Mouse (Mus musculus): Measurements from ENCODE around the gene Smim22. TPM values are rescaled to one million over a fixed set of nuclear protein-coding genes. Genes with fewer than 3 reads are reported as not detected.

Smim22 gene
- polyA plus RNA-seq (2014; fragmentation: Illumina TruSeq; extraction: RNeasy Lipid Tissue Mini Kit (QIAGEN cat#74804); ENCODE audit: low replicate concordance) = not detected

GRCm38 (mm10) chr16:5007067-5007466 is at the start of gene Smim22:
Gene Smim22, plus strand, starts transcription at chr16:5007288.

GRCm38 (mm10) chr16:4963797-4964709 is 43.0 kb upstream of the Smim22 start, which contains the start of gene Anks3:
Gene Anks3, minus strand, starts transcription at chr16:4964205.

DNA sequence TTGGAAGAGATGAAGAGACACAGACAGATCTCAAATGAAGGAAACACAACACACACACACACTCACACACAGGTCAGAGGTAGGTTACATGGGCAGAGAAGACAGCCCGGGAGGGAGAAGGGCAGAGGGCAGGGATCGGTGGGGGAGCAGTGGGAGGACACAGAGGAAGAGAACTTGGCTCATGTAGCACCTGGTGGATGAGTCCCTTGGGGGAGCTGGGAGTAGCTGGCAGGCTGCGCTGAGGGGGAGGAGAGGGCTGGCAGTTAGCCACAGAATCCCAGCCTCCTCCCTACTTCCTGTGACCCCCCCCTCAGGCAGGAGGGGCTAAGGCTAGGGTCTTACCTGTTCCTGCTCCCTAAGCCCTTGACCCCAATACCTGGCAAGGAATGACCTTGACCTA is 9.5 kb upstream of the Smim22 start, which contains the start of gene Sept12:
TSS of gene Sept12 (minus strand) at position 300 of the 400 bp plus-strand sequence.

GRCm38 (mm10) chr16:5013054-5013838 is 6.2 kb downstream of the Smim22 start, which contains the start of gene Rogdi:
Gene Rogdi, minus strand, starts transcription at chr16:5013553.

DNA sequence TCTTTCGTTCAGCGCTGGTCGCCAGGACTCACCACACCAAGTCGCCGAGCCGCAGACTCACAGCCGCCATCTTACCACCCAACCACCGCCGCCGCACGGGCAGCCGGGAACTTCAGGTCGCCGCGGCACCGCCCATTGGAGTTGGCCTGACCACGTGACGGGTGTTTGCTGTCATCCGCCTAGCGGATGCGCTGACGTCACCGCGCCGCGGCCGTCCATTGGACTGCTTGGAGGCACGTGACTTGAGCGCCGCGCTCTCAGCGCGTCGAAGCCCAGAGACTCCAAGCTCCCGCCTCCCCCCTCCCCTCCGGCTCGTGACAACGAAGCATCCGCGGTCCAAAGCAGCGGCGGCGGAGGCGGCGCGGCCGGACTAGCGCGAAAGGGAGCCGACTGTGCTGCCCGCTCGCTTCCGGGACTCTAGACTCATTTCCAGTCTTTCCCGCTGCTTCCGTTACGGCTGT is 42.7 kb downstream of the Smim22 start, which contains the start of the genes Glyr1 and Ubn1:
TSS of gene Glyr1 (minus strand) at position 90 of the 461 bp plus-strand sequence.
TSS of gene Ubn1 (plus strand) at position 284 of the 461 bp plus-strand sequence.

Other genes with a start within 250 kb of the Smim22 start
- gene Cdip1, start 217.0 kb upstream of the Smim22 start, polyA plus RNA-seq (2014; fragmentation: Illumina TruSeq; extraction: RNeasy Lipid Tissue Mini Kit (QIAGEN cat#74804); ENCODE audit: low replicate concordance) = 40.1 TPM
- gene 4930562C15Rik, start 171.9 kb upstream of the Smim22 start, polyA plus RNA-seq (2014; fragmentation: Illumina TruSeq; extraction: RNeasy Lipid Tissue Mini Kit (QIAGEN cat#74804); ENCODE audit: low replicate concordance) = not detected
- 0.22 TPM for gene Ubald1, start 127.0 kb upstream of the Smim22 start, polyA plus RNA-seq (2014; fragmentation: Illumina TruSeq; extraction: RNeasy Lipid Tissue Mini Kit (QIAGEN cat#74804); ENCODE audit: low replicate concordance)
- 4.9 TPM for gene Mgrn1, start 121.0 kb upstream of the Smim22 start, polyA plus RNA-seq (2014; fragmentation: Illumina TruSeq; extraction: RNeasy Lipid Tissue Mini Kit (QIAGEN cat#74804); ENCODE audit: low replicate concordance)
- 2.7 TPM for gene Nudt16l1, start 68.5 kb upstream of the Smim22 start, polyA plus RNA-seq (2014; fragmentation: Illumina TruSeq; extraction: RNeasy Lipid Tissue Mini Kit (QIAGEN cat#74804); ENCODE audit: low replicate concordance)
- gene Anks3, start 43.1 kb upstream of the Smim22 start, polyA plus RNA-seq (2014; fragmentation: Illumina TruSeq; extraction: RNeasy Lipid Tissue Mini Kit (QIAGEN cat#74804); ENCODE audit: low replicate concordance) = 2.9 TPM
- not detected for gene Sept12, start 9.4 kb upstream of the Smim22 start, polyA plus RNA-seq (2014; fragmentation: Illumina TruSeq; extraction: RNeasy Lipid Tissue Mini Kit (QIAGEN cat#74804); ENCODE audit: low replicate concordance)
- 0.85 TPM for gene Rogdi, start 6.3 kb downstream of the Smim22 start, polyA plus RNA-seq (2014; fragmentation: Illumina TruSeq; extraction: RNeasy Lipid Tissue Mini Kit (QIAGEN cat#74804); ENCODE audit: low replicate concordance)
- 58.3 TPM for gene Glyr1, start 42.6 kb downstream of the Smim22 start, polyA plus RNA-seq (2014; fragmentation: Illumina TruSeq; extraction: RNeasy Lipid Tissue Mini Kit (QIAGEN cat#74804); ENCODE audit: low replicate concordance)
- gene Ubn1, start 42.8 kb downstream of the Smim22 start, polyA plus RNA-seq (2014; fragmentation: Illumina TruSeq; extraction: RNeasy Lipid Tissue Mini Kit (QIAGEN cat#74804); ENCODE audit: low replicate concordance) = 19.9 TPM
- gene Ppl, start 125.1 kb downstream of the Smim22 start, polyA plus RNA-seq (2014; fragmentation: Illumina TruSeq; extraction: RNeasy Lipid Tissue Mini Kit (QIAGEN cat#74804); ENCODE audit: low replicate concordance) = 0.82 TPM
- not detected for gene Sec14l5, start 139.8 kb downstream of the Smim22 start, polyA plus RNA-seq (2014; fragmentation: Illumina TruSeq; extraction: RNeasy Lipid Tissue Mini Kit (QIAGEN cat#74804); ENCODE audit: low replicate concordance)
- gene Nagpa, start 196.7 kb downstream of the Smim22 start, polyA plus RNA-seq (2014; fragmentation: Illumina TruSeq; extraction: RNeasy Lipid Tissue Mini Kit (QIAGEN cat#74804); ENCODE audit: low replicate concordance) = 0.45 TPM
- not detected for gene AU021092, start 215.0 kb downstream of the Smim22 start, polyA plus RNA-seq (2014; fragmentation: Illumina TruSeq; extraction: RNeasy Lipid Tissue Mini Kit (QIAGEN cat#74804); ENCODE audit: low replicate concordance)
- not detected for gene Alg1, start 226.3 kb downstream of the Smim22 start, polyA plus RNA-seq (2014; fragmentation: Illumina TruSeq; extraction: RNeasy Lipid Tissue Mini Kit (QIAGEN cat#74804); ENCODE audit: low replicate concordance)
- 2.2 TPM for gene Eef2kmt, start 248.7 kb downstream of the Smim22 start, polyA plus RNA-seq (2014; fragmentation: Illumina TruSeq; extraction: RNeasy Lipid Tissue Mini Kit (QIAGEN cat#74804); ENCODE audit: low replicate concordance)